Comparison of ENCODE assay signal across 8 mouse cellular contexts in genomic region chr1:106511593-106511992, GRCm38 (mm10).
DNase-seq lines count a peak whose midpoint lies in the region; ATAC-seq and TF ChIP-seq lines count a peak whose summit lies in the region.

No protein-coding gene starts in this region.

- peak; percentile 75 for DNase-seq in brain, embryonic 14.5 days (ENCODE audit: low read depth)
- peak; percentile 50 to 58 for DNase-seq in layer of hippocampus, adult 2 months (ENCODE audit: low spot score in 2 of 2)
- DNase-seq in lung, postnatal 10 days = peak; percentile 88
- DNase-seq in ovary, postnatal 14 days (ENCODE audit: low spot score) = peak; percentile 71
- peak; percentile 69 to 89 for DNase-seq in thymus, postnatal 10 days (ENCODE audit: low spot score in 2 of 2)

- no peaks in the 10 kb centered on the region for H3K27me3 ChIP-seq in E14TG2a.4 (ENCODE audit: insufficient read depth, low read length)
- no peaks in the 10 kb centered on the region for H3K27me3 ChIP-seq in forebrain, embryonic 13.5 days

- H3K4me3 ChIP-seq in E14TG2a.4 (replicated peaks; ENCODE audit: low read length) = no peak overlapping the region
- no peak overlapping the region for H3K4me3 ChIP-seq in forebrain, embryonic 13.5 days
- no peak overlapping the region for H3K4me3 ChIP-seq in layer of hippocampus, adult 2 months

- ATAC-seq in forebrain, embryonic 13.5 days = peak; percentile 60; the same call in 1 of the 2 replicates
- peak; percentile 83 to 87 for ATAC-seq in hematopoietic stem cell, adult 5-6 weeks (replicated peaks in 1 of 2; ENCODE audit: insufficient read depth in 1 of 2, low FRiP score in 2 of 2, low TSS enrichment in 1 of 2, low read depth in 1 of 2, poor library complexity in 2 of 2, severe bottlenecking in 2 of 2)

- WGBS in forebrain, embryonic 13.5 days = 28% methylated on average over 6 of the region's 6 CpGs

- no peak overlapping the region for H3K9ac ChIP-seq in forebrain, embryonic 13.5 days

- TF ChIP-seq CTCF in E14TG2a.4 (conservative IDR thresholded peaks at IDR 0.05; ENCODE audit: low read length) = peak; percentile 67
- TF ChIP-seq CTCF in brain, embryonic 14.5 days (IDR thresholded peaks at IDR 0.05; ENCODE audit: borderline replicate concordance, extremely low read depth, insufficient read depth, insufficient read length) = peak; percentile 78
- peak; percentile 86 for TF ChIP-seq CTCF in layer of hippocampus, adult 2 months (conservative IDR thresholded peaks at IDR 0.05)

- H3K4me2 ChIP-seq in forebrain, embryonic 13.5 days = no peak overlapping the region

- no peak overlapping the region for H3K27ac ChIP-seq in forebrain, embryonic 13.5 days
- H3K27ac ChIP-seq in layer of hippocampus, adult 2 months = no peak overlapping the region

- no peaks in the 10 kb centered on the region for H3K36me3 ChIP-seq in E14TG2a.4 (ENCODE audit: insufficient read depth, low read length)
- no peaks in the 10 kb centered on the region for H3K36me3 ChIP-seq in forebrain, embryonic 13.5 days (ENCODE audit: poor library complexity, severe bottlenecking)

- peaks cover 18% of the 10 kb centered on the region for H3K9me3 ChIP-seq in E14TG2a.4 (ENCODE audit: low read length)
- no peaks in the 10 kb centered on the region for H3K9me3 ChIP-seq in forebrain, embryonic 13.5 days (replicated peaks)

- 0 out of 2 replicates have a peak, but pooled peaks cover 3% of the 10 kb centered on the region for H3K4me1 ChIP-seq in E14TG2a.4 (replicated peaks; ENCODE audit: low read depth, low read length)
- no peaks in the 10 kb centered on the region for H3K4me1 ChIP-seq in forebrain, embryonic 13.5 days

- TF ChIP-seq POLR2A in brain, embryonic 14.5 days (IDR thresholded peaks at IDR 0.05; ENCODE audit: borderline replicate concordance, extremely low read depth, insufficient read depth, insufficient read length, poor library complexity, severe bottlenecking) = no peak
